Mouse (Mus musculus) heart, embryonic 15.5 days (tissue): Measurements from ENCODE around the gene Ezr. TPM values are rescaled to one million over a fixed set of nuclear protein-coding genes. Genes with fewer than 3 reads are reported as not detected.
A peak's percentile ranks its signal among the peaks of the same experiment; 100 is the strongest.

ENCODE experiments used
- ATAC-seq: fragments of 200-750 bp; cut with Nextera tagmentation; replicated peaks from 2 replicates; pipeline ENCODE4 v1.8.0; 2017; ENCODE audit warnings: low read depth, moderate TSS enrichment; ENCODE audit not compliant: insufficient number of reproducible peaks, insufficient read depth, low FRiP score
- H3K27ac ChIP-seq: fragments of 300-500 bp; sonication (generic); 2 replicates; pipeline ENCODE4 v1.5.1; 2015; ENCODE audit warnings: mild to moderate bottlenecking, inconsistent platforms
- H3K27me3 ChIP-seq: fragments of 300-500 bp; sonication (generic); 2 replicates; pipeline ENCODE4 v1.6.1; 2015; ENCODE audit warnings: inconsistent platforms
- H3K36me3 ChIP-seq: fragments of 300-500 bp; sonication (generic); 2 replicates; pipeline ENCODE4 v1.6.1; 2015; ENCODE audit warnings: mild to moderate bottlenecking, inconsistent platforms
- H3K4me1 ChIP-seq: fragments of 300-500 bp; sonication (generic); replicated peaks from 2 replicates; pipeline ENCODE4 v1.6.1; 2015; ENCODE audit warnings: inconsistent platforms
- H3K4me2 ChIP-seq: fragments of 300-500 bp; sonication (generic); 2 replicates; pipeline ENCODE4 v1.6.1; 2015; ENCODE audit warnings: inconsistent platforms, mild to moderate bottlenecking, moderate library complexity
- H3K4me3 ChIP-seq: fragments of 300-500 bp; sonication (generic); 2 replicates; pipeline ENCODE4 v1.5.1; 2015; ENCODE audit warnings: mild to moderate bottlenecking, inconsistent platforms
- H3K9ac ChIP-seq: fragments of 300-500 bp; sonication (generic); 2 replicates; pipeline ENCODE4 v1.6.1; 2015; ENCODE audit warnings: mild to moderate bottlenecking, inconsistent platforms
- H3K9me3 ChIP-seq: fragments of 300-500 bp; sonication (generic); replicated peaks from 2 replicates; pipeline ENCODE4 v1.6.1; 2016; ENCODE audit warnings: inconsistent platforms
- WGBS: fragments of 180-500 bp; shearing (Covaris S2); methylation state at CpG from one replicate; pipeline ENCODE4 v1.1.7; 2015; ENCODE audit warnings: mixed read lengths; 5-methylcytosine and 5-hydroxymethylcytosine counted together
- polyA plus RNA-seq: library from polyadenylated mRNA; unstranded; fragments of >200 nt; fragmentation: Nextera tagmentation; extraction: Ambion mirVana; gene quantifications from 2 replicates; pipeline ENCODE4 v1.2.1, GENCODE M21; 2015

The Ezr gene
- polyA plus RNA-seq, 1 experiment from 2014 or later: 109 TPM

- 73% methylated on average over 12 of the region's 12 CpGs for WGBS
- Histone ChIP-seq H3K27ac (no peak overlapping the region), H3K36me3 (peaks cover 37% of the 10 kb centered on the region), H3K4me2 (no peak overlapping the region), H3K4me1 (peaks cover 44% of the 10 kb centered on the region), H3K4me3 (no peak overlapping the region), H3K9ac (0 out of 2 replicates have a peak overlapping the region, but pooled peaks have one; percentile 18), H3K9me3 (no peaks in the 10 kb centered on the region), H3K27me3 (no peaks in the 10 kb centered on the region)
- ATAC-seq: no peak
Measured at GRCm38 (mm10) chr17:6741271-6741670, 41.3 kb downstream of the Ezr start.

- Histone ChIP-seq H3K27ac (no peak overlapping the region), H3K36me3 (peaks cover 36% of the 10 kb centered on the region), H3K27me3 (no peaks in the 10 kb centered on the region), H3K4me1 (peaks cover 40% of the 10 kb centered on the region), H3K9ac (no peak overlapping the region), H3K4me2 (no peak overlapping the region), H3K4me3 (no peak overlapping the region), H3K9me3 (no peaks in the 10 kb centered on the region)
- ATAC-seq: no peak
- 85% methylated on average over 19 of the region's 19 CpGs for WGBS
Measured at GRCm38 (mm10) chr17:6740331-6741170, 42.0 kb downstream of the Ezr start.

- Histone ChIP-seq H3K36me3 (peaks cover 34% of the 10 kb centered on the region), H3K27me3 (no peaks in the 10 kb centered on the region), H3K27ac (no peak overlapping the region), H3K4me1 (peaks cover 40% of the 10 kb centered on the region), H3K4me3 (no peak overlapping the region), H3K4me2 (no peak overlapping the region), H3K9ac (no peak overlapping the region), H3K9me3 (no peaks in the 10 kb centered on the region)
- ATAC-seq: no peak
- 91% methylated on average over 15 of the region's 15 CpGs for WGBS
Measured at GRCm38 (mm10) chr17:6739756-6740155, 42.8 kb downstream of the Ezr start.

- no peak overlapping the region for H3K9ac ChIP-seq
- 82% methylated on average over 13 of the region's 13 CpGs for WGBS
- H3K4me1 ChIP-seq: peaks cover 37% of the 10 kb centered on the region
- H3K36me3 ChIP-seq: peaks cover 34% of the 10 kb centered on the region
- no peak overlapping the region for H3K4me3 ChIP-seq
- no peak overlapping the region for H3K4me2 ChIP-seq
- no peak for ATAC-seq
- H3K27me3 ChIP-seq: no peaks in the 10 kb centered on the region
- no peaks in the 10 kb centered on the region for H3K9me3 ChIP-seq
- H3K27ac ChIP-seq: no peak overlapping the region
Measured at GRCm38 (mm10) chr17:6739266-6739665, 43.3 kb downstream of the Ezr start.

GRCm38 (mm10) chr17:6738836-6739235, 43.7 kb downstream of the Ezr start:
- H3K9ac ChIP-seq: no peak overlapping the region
- no peaks in the 10 kb centered on the region for H3K27me3 ChIP-seq
- ATAC-seq: no peak
- no peak overlapping the region for H3K27ac ChIP-seq
- 86% methylated on average over 7 of the region's 7 CpGs for WGBS
- peaks cover 34% of the 10 kb centered on the region for H3K36me3 ChIP-seq
- no peak overlapping the region for H3K4me2 ChIP-seq
- H3K4me1 ChIP-seq: peaks cover 34% of the 10 kb centered on the region
- no peak overlapping the region for H3K4me3 ChIP-seq
- no peaks in the 10 kb centered on the region for H3K9me3 ChIP-seq

GRCm38 (mm10) chr17:6737273-6737997, 45.1 kb downstream of the Ezr start:
- no peaks in the 10 kb centered on the region for H3K27me3 ChIP-seq
- H3K27ac ChIP-seq: no peak overlapping the region
- H3K4me2 ChIP-seq: no peak overlapping the region
- no peaks in the 10 kb centered on the region for H3K9me3 ChIP-seq
- H3K9ac ChIP-seq: no peak overlapping the region
- peaks cover 34% of the 10 kb centered on the region for H3K36me3 ChIP-seq
- WGBS: 81% methylated on average over 12 of the region's 12 CpGs
- peaks cover 20% of the 10 kb centered on the region for H3K4me1 ChIP-seq
- no peak for ATAC-seq
- H3K4me3 ChIP-seq: no peak overlapping the region

- H3K4me1 ChIP-seq: peaks cover 12% of the 10 kb centered on the region
- H3K27me3 ChIP-seq: no peaks in the 10 kb centered on the region
- no peak overlapping the region for H3K4me2 ChIP-seq
- H3K9ac ChIP-seq: no peak overlapping the region
- 54% methylated on average over 15 of the region's 15 CpGs for WGBS
- no peak overlapping the region for H3K4me3 ChIP-seq
- H3K27ac ChIP-seq: no peak overlapping the region
- H3K9me3 ChIP-seq: no peaks in the 10 kb centered on the region
- peaks cover 34% of the 10 kb centered on the region for H3K36me3 ChIP-seq
- ATAC-seq: no peak
Measured at GRCm38 (mm10) chr17:6736306-6737272, 46.0 kb downstream of the Ezr start.

GRCm38 (mm10) chr17:6734746-6735441, 47.7 kb downstream of the Ezr start:
- H3K27ac ChIP-seq: no peak overlapping the region
- no peak for ATAC-seq

GRCm38 (mm10) chr17:6733322-6733875, 49.2 kb downstream of the Ezr start:
- no peaks in the 10 kb centered on the region for H3K9me3 ChIP-seq
- H3K27me3 ChIP-seq: no peaks in the 10 kb centered on the region
- no peak overlapping the region for H3K27ac ChIP-seq
- no peak overlapping the region for H3K4me2 ChIP-seq
- no peak overlapping the region for H3K9ac ChIP-seq
- no peak overlapping the region for H3K4me3 ChIP-seq
- no peak for ATAC-seq
- H3K36me3 ChIP-seq: peaks cover 5% of the 10 kb centered on the region; the same call in 1 of the 2 replicates
- 91% methylated on average over 10 of the region's 10 CpGs for WGBS
- H3K4me1 ChIP-seq: peaks cover 8% of the 10 kb centered on the region; the same call in 1 of the 2 replicates

More at GRCm38 (mm10) chr17:6734746-6735441, 47.7 kb downstream of the Ezr start:
- Histone ChIP-seq H3K4me1 (peaks cover 8% of the 10 kb centered on the region; the same call in 1 of the 2 replicates), H3K9me3 (no peaks in the 10 kb centered on the region), H3K36me3 (peaks cover 19% of the 10 kb centered on the region), H3K4me2 (no peak overlapping the region), H3K4me3 (no peak overlapping the region), H3K9ac (no peak overlapping the region), H3K27me3 (no peaks in the 10 kb centered on the region)
- WGBS: 79% methylated on average over 12 of the region's 12 CpGs

GRCm38 (mm10) chr17:6732665-6733064, 49.9 kb downstream of the Ezr start:
- no peaks in the 10 kb centered on the region for H3K9me3 ChIP-seq
- H3K36me3 ChIP-seq: no peaks in the 10 kb centered on the region; the same call in 1 of the 2 replicates
- no peak for ATAC-seq
- H3K4me3 ChIP-seq: no peak overlapping the region
- H3K4me1 ChIP-seq: peaks cover 8% of the 10 kb centered on the region; the same call in 1 of the 2 replicates
- H3K27me3 ChIP-seq: no peaks in the 10 kb centered on the region
- H3K4me2 ChIP-seq: no peak overlapping the region
- H3K9ac ChIP-seq: no peak overlapping the region
- 85% methylated on average over 4 of the region's 4 CpGs for WGBS
- no peak overlapping the region for H3K27ac ChIP-seq
